Mouse (Mus musculus) T-helper 1 cell (primary cell): ENCODE measurements at regions not wholly inside any gene's neighbourhood (a gene's known extent, or its start where the extent isn't known, plus 50 kb on each side); places are given as distances from the start of the nearest gene placed in this dataset.

Source experiments
- in situ Hi-C: fragments of 300-600 bp; cut with MboI, MseI; formaldehyde crosslinking; loops from one replicate; pipeline ENCODE4 v1.15.1; 2025; ENCODE audit warnings: high pct_unique_total_duplicates

GRCm38 (mm10) chr12:32728425-32728824 is 90.9 kb upstream of the Nampt start:
- in situ Hi-C loops = no loop called here

- in situ Hi-C loops = no loop called here
Observed at GRCm38 (mm10) chr12:32735224-32735623, 84.1 kb upstream of the Nampt start.

- in situ Hi-C loops = no loop called here
Observed at GRCm38 (mm10) chr12:32741465-32741864, 77.9 kb upstream of the Nampt start.

- in situ Hi-C loops = no loop called here
Observed at GRCm38 (mm10) chr12:32757441-32758119, 61.8 kb upstream of the Nampt start.

GRCm38 (mm10) chr12:32758150-32758549 is 61.2 kb upstream of the Nampt start:
- in situ Hi-C loops = no loop called here

DNA sequence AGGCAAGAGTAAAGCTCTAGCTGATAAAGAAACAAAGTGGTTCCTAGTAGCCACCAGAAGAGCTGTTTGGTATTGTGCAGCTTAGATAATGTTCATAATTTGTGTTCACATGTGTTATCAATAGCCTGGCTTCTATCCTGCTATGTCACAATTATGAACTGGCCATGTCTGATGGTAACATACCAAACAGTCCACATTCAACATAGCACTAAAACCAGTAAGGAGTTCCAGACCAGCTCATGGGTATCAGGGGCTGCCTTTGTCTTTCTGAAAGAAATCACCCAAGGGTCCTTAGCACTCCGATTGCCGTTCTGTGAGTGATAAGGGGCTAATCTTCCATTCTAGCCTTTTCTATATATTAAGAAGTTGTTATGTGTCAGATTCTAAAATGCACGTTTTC is 58.7 kb upstream of the Nampt start:
- in situ Hi-C loops = no loop called here

DNA sequence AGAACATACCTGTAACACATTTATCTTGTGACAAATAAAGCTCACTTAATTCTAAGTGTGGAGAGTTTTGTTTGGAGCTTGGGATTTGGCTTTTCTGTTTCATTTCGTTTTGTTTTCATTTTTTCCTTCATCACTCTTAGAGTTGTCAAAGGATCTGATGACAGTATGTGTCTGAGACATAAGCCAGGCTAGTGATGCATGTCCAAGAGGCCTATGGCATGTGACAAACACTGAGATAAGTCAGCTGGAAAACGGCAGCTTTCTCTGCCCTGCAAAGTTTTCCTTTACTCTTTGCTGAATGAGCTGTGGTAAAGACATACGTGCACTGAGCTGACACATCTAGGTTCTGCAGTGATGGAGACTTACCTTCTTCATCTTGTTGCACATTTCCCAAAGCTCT is 58.3 kb upstream of the Nampt start:
- in situ Hi-C loops = no loop called here

DNA sequence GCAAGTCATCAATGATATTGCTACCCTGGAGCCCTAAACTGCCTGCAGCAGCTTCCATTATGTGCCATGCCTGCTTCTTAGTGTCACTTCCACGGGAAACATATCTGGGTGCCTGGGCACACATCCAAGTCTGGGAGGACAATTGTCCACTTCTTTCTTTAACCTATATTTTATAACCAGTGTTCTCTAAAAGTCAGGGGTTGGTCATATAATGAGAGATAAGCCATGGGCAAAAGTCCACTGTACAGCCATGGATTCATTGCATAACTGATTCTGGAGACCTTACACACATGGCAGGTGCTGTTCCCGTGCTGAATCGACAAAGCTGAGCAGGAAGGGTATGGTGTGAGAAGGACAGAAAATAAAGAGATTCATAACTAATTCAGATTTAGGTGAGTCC is 55.1 kb upstream of the Nampt start:
- in situ Hi-C loops = no loop called here

DNA sequence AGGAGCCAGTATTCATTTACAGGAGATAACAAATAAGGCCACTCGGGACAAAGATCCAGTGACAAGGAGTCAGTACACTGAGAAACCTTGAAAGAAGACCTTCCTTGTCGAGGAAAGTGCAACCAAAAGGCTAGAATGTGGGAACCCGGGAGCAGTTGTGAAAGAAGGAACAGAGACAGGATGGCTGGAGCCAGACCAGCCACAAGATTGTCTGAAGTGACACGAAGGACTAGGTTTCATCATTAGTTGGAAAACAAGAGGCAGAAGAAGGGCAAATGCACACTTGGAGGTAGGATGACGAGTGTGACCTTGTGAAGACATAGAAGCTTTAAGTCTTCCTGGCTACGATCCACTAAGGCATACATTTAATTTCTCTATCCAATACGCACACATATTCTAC is 54.6 kb upstream of the Nampt start:
- in situ Hi-C loops = no loop called here

GRCm38 (mm10) chr12:32765861-32766260 is 53.5 kb upstream of the Nampt start:
- in situ Hi-C loops = no loop called here

GRCm38 (mm10) chr12:32766575-32766974 is 52.8 kb upstream of the Nampt start:
- in situ Hi-C loops = no loop called here

GRCm38 (mm10) chr12:32767206-32768081 is 51.9 kb upstream of the Nampt start:
- in situ Hi-C loops = no loop called here

DNA sequence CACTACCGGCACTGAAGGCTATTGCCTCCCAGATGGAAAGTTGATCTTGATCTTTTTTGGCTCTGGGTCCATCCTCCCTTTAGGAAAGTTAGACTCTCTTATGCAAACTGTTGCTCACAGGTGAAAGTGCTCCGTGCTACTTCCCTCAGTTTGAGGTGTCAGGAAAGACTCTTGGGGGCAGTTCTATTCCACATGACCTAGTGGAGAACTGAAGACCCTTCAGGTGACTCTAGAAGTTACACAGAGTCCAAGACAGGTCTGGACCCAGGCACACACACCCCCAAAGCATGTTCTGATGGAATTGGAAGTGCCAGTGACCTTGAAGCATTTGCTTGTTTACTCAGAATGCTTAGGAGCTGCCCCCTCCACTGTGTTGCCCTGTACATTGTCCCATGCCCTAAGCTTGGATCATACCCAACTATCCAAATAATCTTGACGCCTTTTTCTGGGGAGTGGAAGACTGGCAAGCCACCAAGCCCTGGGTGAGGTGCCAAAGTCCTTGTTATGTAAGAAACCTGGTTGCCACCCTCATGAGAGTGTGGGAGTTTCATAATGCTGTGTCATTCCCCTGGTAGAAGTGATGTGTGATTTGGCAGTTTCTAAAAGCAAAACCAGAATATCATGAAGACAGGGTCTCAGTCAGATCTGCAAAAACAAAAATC is 51.1 kb upstream of the Nampt start:
- in situ Hi-C loops = no loop called here

DNA sequence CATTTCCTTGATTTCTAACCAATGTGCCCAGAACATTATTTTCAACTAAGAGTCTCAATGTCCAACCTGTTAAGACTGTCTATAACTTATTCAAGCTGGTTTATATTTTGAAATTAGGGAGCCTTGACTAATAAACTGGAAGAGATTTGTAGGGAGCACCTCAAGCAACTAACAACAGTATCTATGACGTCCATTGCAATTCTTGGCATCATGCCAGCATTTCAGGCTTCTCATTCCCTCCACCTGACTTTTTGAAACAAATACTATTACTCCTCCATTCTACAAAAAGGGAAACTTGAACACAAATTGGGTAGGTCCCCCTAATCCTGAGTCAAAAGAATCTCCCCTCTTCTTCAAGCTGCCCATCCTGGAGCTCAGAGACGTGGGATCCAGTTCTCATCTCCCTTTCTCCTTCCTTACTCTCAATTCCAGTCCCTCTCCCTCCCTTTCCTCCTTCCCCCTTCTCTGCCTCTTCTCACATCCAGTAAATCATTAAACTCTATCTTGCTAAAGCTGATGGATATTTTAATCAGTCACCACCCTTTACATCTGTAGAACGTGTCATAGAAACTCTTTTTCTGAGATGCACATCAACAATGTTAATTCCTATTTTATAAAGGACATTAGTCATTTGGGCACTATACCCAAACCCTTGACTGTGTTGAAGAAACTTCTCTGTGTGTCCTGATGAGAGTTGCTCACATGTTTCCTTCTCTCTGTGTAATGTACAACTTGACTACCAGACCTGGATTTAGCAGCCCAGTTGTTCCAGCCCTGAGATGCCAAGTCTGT is 50.4 kb upstream of the Nampt start:
- in situ Hi-C loops = no loop called here
